Mouse (Mus musculus) E14TG2a.4 (cell line): ENCODE measurements around the gene 1700022I11Rik.

Experiments used
- H3K27me3 ChIP-seq: 2 replicates; pipeline ENCODE4 v1.6.1; 2014; ENCODE audit warnings: low read length, control low read depth; ENCODE audit not compliant: insufficient read depth
- H3K36me3 ChIP-seq: 2 replicates; pipeline ENCODE4 v1.6.1; 2014; ENCODE audit warnings: low read length, control low read depth; ENCODE audit not compliant: insufficient read depth
- H3K4me1 ChIP-seq: replicated peaks from 2 replicates; pipeline ENCODE4 v1.6.1; 2014; ENCODE audit warnings: low read depth, low read length, control low read depth
- H3K4me3 ChIP-seq: replicated peaks from 2 replicates; pipeline ENCODE4 v1.5.1; 2014; ENCODE audit warnings: mild to moderate bottlenecking, low read length
- H3K9me3 ChIP-seq: 2 replicates; pipeline ENCODE4 v1.6.1; 2014; ENCODE audit warnings: low read length, control low read depth
- CTCF ChIP-seq: conservative IDR thresholded peaks from 2 replicates; pipeline ENCODE4 v1.5.1; 2014; ENCODE audit warnings: low read length
- NANOG ChIP-seq: IDR thresholded peaks from 2 replicates; pipeline ENCODE4 v1.6.1; 2014; ENCODE audit warnings: borderline replicate concordance, low read length, mixed read lengths
- POU5F1 ChIP-seq: IDR thresholded peaks from 2 replicates; pipeline ENCODE4 v1.6.1; 2014; ENCODE audit warnings: low read length, borderline replicate concordance

1700022I11Rik gene

GRCm38 (mm10) chr4:43019641-43020465 is 50.4 kb downstream of the 1700022I11Rik start:
- peak overlapping the region; percentile 27 for H3K4me3 ChIP-seq
- no peaks in the 10 kb centered on the region for H3K9me3 ChIP-seq
- H3K36me3 ChIP-seq = peaks cover 84% of the 10 kb centered on the region
- TF ChIP-seq CTCF (no peak), NANOG (no peak), POU5F1 (no peak)
- H3K4me1 ChIP-seq = peaks cover 53% of the 10 kb centered on the region
- H3K27me3 ChIP-seq = no peaks in the 10 kb centered on the region

- Histone ChIP-seq H3K27me3 (no peaks in the 10 kb centered on the region), H3K9me3 (no peaks in the 10 kb centered on the region), H3K4me3 (peak overlapping the region; percentile 53), H3K36me3 (peaks cover 84% of the 10 kb centered on the region), H3K4me1 (peaks cover 58% of the 10 kb centered on the region)
- TF ChIP-seq NANOG (no peak), CTCF (peak; percentile 11; the same call in 1 of the 2 replicates), POU5F1 (no peak)
Observed at GRCm38 (mm10) chr4:43020876-43021275, 51.5 kb downstream of the 1700022I11Rik start.

GRCm38 (mm10) chr4:43021341-43021740 is 51.9 kb downstream of the 1700022I11Rik start:
- H3K27me3 ChIP-seq = no peaks in the 10 kb centered on the region
- no peaks in the 10 kb centered on the region for H3K9me3 ChIP-seq
- TF ChIP-seq CTCF = peak; percentile 31
- no peak for TF ChIP-seq NANOG
- TF ChIP-seq POU5F1 = no peak

GRCm38 (mm10) chr4:43024673-43025072 is 55.3 kb downstream of the 1700022I11Rik start:
- peak overlapping the region; percentile 87 for H3K4me3 ChIP-seq
- no peaks in the 10 kb centered on the region for H3K9me3 ChIP-seq
- peaks cover 59% of the 10 kb centered on the region for H3K4me1 ChIP-seq
- H3K36me3 ChIP-seq = peaks cover 85% of the 10 kb centered on the region
- no peaks in the 10 kb centered on the region for H3K27me3 ChIP-seq
- TF ChIP-seq POU5F1 (no peak), NANOG (no peak), CTCF (no peak)

More at GRCm38 (mm10) chr4:43021341-43021740, 51.9 kb downstream of the 1700022I11Rik start:
- Histone ChIP-seq H3K36me3 (peaks cover 84% of the 10 kb centered on the region), H3K4me3 (peak overlapping the region; percentile 53), H3K4me1 (peaks cover 62% of the 10 kb centered on the region)

GRCm38 (mm10) chr4:43025084-43025960 is 55.9 kb downstream of the 1700022I11Rik start, which contains the start of gene Pigo:
Gene Pigo, minus strand, starts transcription at chr4:43025819.
- H3K4me1 ChIP-seq = peaks cover 59% of the 10 kb centered on the region
- H3K4me3 ChIP-seq = peak within 1 kb of the TSS; percentile 87
- no peaks in the 10 kb centered on the region for H3K9me3 ChIP-seq
- no peak for TF ChIP-seq POU5F1
- TF ChIP-seq CTCF = peak; percentile 79
- no peaks in the 10 kb centered on the region for H3K27me3 ChIP-seq
- H3K36me3 ChIP-seq = peaks cover 85% of the 10 kb centered on the region

- no peak for TF ChIP-seq CTCF
- no peaks in the 10 kb centered on the region for H3K9me3 ChIP-seq
- H3K4me1 ChIP-seq = peaks cover 53% of the 10 kb centered on the region
- peaks cover 60% of the 10 kb centered on the region for H3K36me3 ChIP-seq
- no peak overlapping the region for H3K4me3 ChIP-seq
- H3K27me3 ChIP-seq = no peaks in the 10 kb centered on the region
Observed at GRCm38 (mm10) chr4:43029121-43029520, 59.7 kb downstream of the 1700022I11Rik start.

GRCm38 (mm10) chr4:43029749-43030148 is 60.3 kb downstream of the 1700022I11Rik start:
- Histone ChIP-seq H3K36me3 (peaks cover 59% of the 10 kb centered on the region), H3K27me3 (no peaks in the 10 kb centered on the region), H3K9me3 (no peaks in the 10 kb centered on the region), H3K4me1 (peaks cover 52% of the 10 kb centered on the region), H3K4me3 (peak overlapping the region; percentile 94)
- TF ChIP-seq POU5F1 (no peak), CTCF (no peak), NANOG (no peak)

- TF ChIP-seq CTCF = no peak
- TF ChIP-seq POU5F1 = no peak
- no peak for TF ChIP-seq NANOG
- H3K27me3 ChIP-seq = no peaks in the 10 kb centered on the region
- H3K4me3 ChIP-seq = peak overlapping the region; percentile 94
- peaks cover 48% of the 10 kb centered on the region for H3K4me1 ChIP-seq
- no peaks in the 10 kb centered on the region for H3K9me3 ChIP-seq
- peaks cover 60% of the 10 kb centered on the region for H3K36me3 ChIP-seq
Observed at GRCm38 (mm10) chr4:43030352-43030751, 60.9 kb downstream of the 1700022I11Rik start.
